Mouse (Mus musculus) embryonic fibroblast, embryonic 13.5 days (primary cell): Measurements from ENCODE around the gene Gm7075. TPM values are rescaled to one million over a fixed set of nuclear protein-coding genes. Genes with fewer than 3 reads are reported as not detected.
A peak's percentile ranks its signal among the peaks of the same experiment; 100 is the strongest.
"Not testable (repeated sequence)": the region's sequence is repeated elsewhere in the genome, so short reads cannot be mapped to it uniquely, and the experiment has no call there.

ENCODE experiments used
- H3K27ac ChIP-seq: 2 replicates; pipeline ENCODE4 v1.5.1; 2012; ENCODE audit warnings: low read length, control low read depth, inconsistent platforms; ENCODE audit not compliant: insufficient read depth
- H3K4me1 ChIP-seq: 2 replicates; pipeline ENCODE4 v1.6.1; 2011; ENCODE audit warnings: low read length; ENCODE audit not compliant: control insufficient read depth, insufficient read depth
- H3K4me3 ChIP-seq: 2 replicates; pipeline ENCODE4 v1.5.1; 2011; ENCODE audit warnings: mild to moderate bottlenecking, control low read depth, low read length; ENCODE audit not compliant: insufficient read depth
- CTCF ChIP-seq: IDR thresholded peaks from 2 replicates; pipeline ENCODE4 v1.5.1; 2011; ENCODE audit warnings: mild to moderate bottlenecking, control low read depth, low read length, moderate library complexity, borderline replicate concordance; ENCODE audit not compliant: insufficient read depth
- POLR2A ChIP-seq: IDR thresholded peaks from 2 replicates; pipeline ENCODE4 v1.6.1; 2011; ENCODE audit warnings: low read depth, mild to moderate bottlenecking, control low read depth, low read length, moderate library complexity
- polyA plus RNA-seq: library from polyadenylated mRNA; stranded (reverse); fragments of >200 nt; gene quantifications from 2 replicates; pipeline ENCODE4 v1.2.4, GENCODE M21; 2011; ENCODE audit warnings: low read depth; ENCODE audit not compliant: missing spikeins, insufficient read length

Gm7075 gene
- polyA plus RNA-seq, 1 experiment, result not detected

DNA sequence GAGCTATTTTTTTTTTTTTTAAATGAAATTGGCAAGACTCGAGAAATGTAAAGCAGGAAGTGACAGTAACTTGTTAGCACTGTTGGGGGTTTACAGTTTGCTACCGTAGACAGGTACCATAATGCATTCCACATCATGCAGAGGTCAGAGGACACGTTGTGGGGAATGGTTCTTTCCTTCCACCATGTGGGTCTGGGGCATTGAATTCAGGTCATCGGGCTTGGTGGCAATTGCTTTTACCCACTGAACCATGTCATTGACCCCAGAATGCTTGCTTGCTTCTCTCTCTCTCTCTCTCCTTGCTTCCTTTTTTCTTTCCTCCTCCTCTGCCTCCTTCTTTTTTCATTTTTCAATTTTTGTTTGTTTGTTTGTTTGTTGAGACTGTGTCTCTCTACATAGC, 32.6 kb downstream of the Gm7075 start:
- Histone ChIP-seq H3K27ac (no peak overlapping the region), H3K4me3 (no peak overlapping the region), H3K4me1 (no peaks in the 10 kb centered on the region)
- TF ChIP-seq CTCF (no peak), POLR2A (no peak)

GRCm38 (mm10) chr10:63386991-63387390, 34.6 kb downstream of the Gm7075 start:
- no peak overlapping the region for H3K27ac ChIP-seq
- peak overlapping the region; percentile 41 for H3K4me3 ChIP-seq
- H3K4me1 ChIP-seq, result no peaks in the 10 kb centered on the region
- TF ChIP-seq CTCF (no peak), POLR2A (no peak)

DNA sequence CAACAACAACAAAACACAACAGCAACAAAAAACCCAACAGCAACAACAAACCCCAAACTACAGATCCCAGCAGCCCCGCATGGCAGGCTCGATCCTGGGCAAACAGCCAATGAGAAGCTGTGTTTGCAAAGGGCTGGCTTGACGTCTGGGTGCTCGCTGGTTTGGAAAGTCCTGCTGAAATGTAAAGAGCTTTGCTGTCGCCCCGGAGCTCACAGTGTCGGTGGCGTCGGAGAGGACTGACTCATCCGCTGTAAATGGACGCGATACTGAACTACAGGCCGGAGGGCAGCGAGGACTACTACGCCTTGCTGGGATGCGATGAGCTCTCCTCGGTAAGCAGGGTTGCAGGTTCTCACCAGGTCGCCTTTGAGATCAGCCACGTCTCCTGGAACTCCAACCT, 35.1 kb downstream of the Gm7075 start:
- Histone ChIP-seq H3K4me1 (no peaks in the 10 kb centered on the region; the same call in 1 of the 2 replicates), H3K27ac (no peak overlapping the region), H3K4me3 (peak overlapping the region; percentile 41)
- TF ChIP-seq POLR2A (peak; percentile 72), CTCF (no peak)

GRCm38 (mm10) chr10:63385897-63386296, 35.7 kb downstream of the Gm7075 start:
- H3K27ac ChIP-seq, H3K4me1 ChIP-seq: not testable (repeated sequence)
- 0 out of 2 replicates have a peak overlapping the region, but pooled peaks have one; percentile 41 for H3K4me3 ChIP-seq

GRCm38 (mm10) chr10:63382372-63383279, 39.0 kb downstream of the Gm7075 start, which contains the start of gene Dnajc12:
Gene Dnajc12 (plus strand): TSS chr10:63382443.
- Histone ChIP-seq H3K4me3 (peak within 1 kb of the TSS; percentile 51), H3K4me1 (no peaks in the 10 kb centered on the region; the same call in 1 of the 2 replicates), H3K27ac (0 out of 2 replicates have a peak within 1 kb of the TSS, but pooled peaks have one; percentile 0)
- TF ChIP-seq CTCF, result peak; percentile 81; the same call in 1 of the 2 replicates
- peak; percentile 89 for TF ChIP-seq POLR2A

- H3K4me3 ChIP-seq, result peak within 1 kb of the TSS; percentile 51
- H3K27ac ChIP-seq, result 0 out of 2 replicates have a peak within 1 kb of the TSS, but pooled peaks have one; percentile 0
- peak; percentile 29; the same call in 1 of the 2 replicates for TF ChIP-seq POLR2A
- TF ChIP-seq CTCF, result no peak
- H3K4me1 ChIP-seq, result no peaks in the 10 kb centered on the region; the same call in 1 of the 2 replicates
Measured at GRCm38 (mm10) chr10:63381498-63382280, 39.9 kb downstream of the Gm7075 start, which contains the start of gene Sirt1. Gene Sirt1 (minus strand): TSS chr10:63381704.

- no peaks in the 10 kb centered on the region; the same call in 1 of the 2 replicates for H3K4me1 ChIP-seq
- no peak overlapping the region for H3K4me3 ChIP-seq
- TF ChIP-seq POLR2A, result no peak
- no peak for TF ChIP-seq CTCF
- no peak overlapping the region for H3K27ac ChIP-seq
Measured at GRCm38 (mm10) chr10:63378948-63379680, 42.5 kb downstream of the Gm7075 start.

DNA sequence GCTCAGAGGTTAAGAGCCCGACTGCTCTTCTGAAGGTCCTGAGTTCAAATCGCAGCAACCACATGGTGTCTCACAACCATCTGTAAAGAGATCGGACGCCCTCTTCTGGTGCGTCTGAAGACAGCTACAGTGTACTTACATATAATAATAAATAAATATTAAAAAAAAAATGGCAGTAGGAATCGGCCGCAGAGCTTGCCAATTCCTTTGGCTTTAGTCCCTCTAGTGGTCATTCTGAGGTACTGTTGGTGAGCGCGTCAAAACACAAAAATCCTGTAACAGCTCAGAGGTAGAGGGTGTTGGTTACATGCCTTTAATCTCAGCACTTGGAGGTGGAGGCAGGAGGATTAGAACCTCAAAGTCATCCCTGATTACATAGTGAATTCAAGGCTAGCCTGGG, 44.1 kb downstream of the Gm7075 start:
- no peaks in the 10 kb centered on the region; the same call in 1 of the 2 replicates for H3K4me1 ChIP-seq
- TF ChIP-seq POLR2A (no peak), CTCF (no peak)

GRCm38 (mm10) chr10:63376303-63376702, 45.3 kb downstream of the Gm7075 start:
- no peak overlapping the region for H3K4me3 ChIP-seq
- TF ChIP-seq CTCF, result no peak
- no peak for TF ChIP-seq POLR2A

More for the DNA sequence above, 44.1 kb downstream of the Gm7075 start:
- Histone ChIP-seq H3K27ac (no peak overlapping the region), H3K4me3 (no peak overlapping the region)

More at GRCm38 (mm10) chr10:63376303-63376702, 45.3 kb downstream of the Gm7075 start:
- no peaks in the 10 kb centered on the region for H3K4me1 ChIP-seq
- H3K27ac ChIP-seq, result no peak overlapping the region

Other genes starting within 250 kb of the Gm7075 start
- not detected in 2 replicates for gene Mypn, start 217.8 kb downstream of the Gm7075 start, polyA plus RNA-seq
- gene Herc4, start 178.0 kb downstream of the Gm7075 start, polyA plus RNA-seq, result 49.7 and 57.2 TPM in 2 replicates
- gene Sirt1, start 40.1 kb downstream of the Gm7075 start, polyA plus RNA-seq, result 12.6 and 14.4 TPM in 2 replicates
- 3.5 and 4.6 TPM in 2 replicates for gene Dnajc12, start 39.3 kb downstream of the Gm7075 start, polyA plus RNA-seq
- 0.14 TPM in 1 of 2 replicates, not detected in the other for gene Ctnna3, start 8.3 kb upstream of the Gm7075 start, polyA plus RNA-seq